Mouse (Mus musculus) intestine, embryonic 14.5 days (tissue): ENCODE data around the gene Psmd6. TPM values are rescaled to one million over a fixed set of nuclear protein-coding genes. Genes with fewer than 3 reads are reported as not detected.
A peak's percentile ranks its signal among the peaks of the same experiment; 100 is the strongest.

Experiments used
- ATAC-seq: fragments of 200-750 bp; cut with Nextera tagmentation; replicated peaks from 2 replicates; pipeline ENCODE4 v1.8.0; 2017; ENCODE audit warnings: low read depth, moderate number of reproducible peaks, moderate TSS enrichment, moderate library complexity; ENCODE audit not compliant: low FRiP score, low TSS enrichment
- DNase-seq: peaks from one replicate; pipeline ENCODE4 v3.0.0-alpha.2; 2018; ENCODE audit warnings: low spot score
- H3K27ac ChIP-seq: fragments of 300-500 bp; sonication (generic); 2 replicates; pipeline ENCODE4 v1.5.1; 2014; ENCODE audit warnings: low read depth, mild to moderate bottlenecking, control low read depth
- H3K27me3 ChIP-seq: fragments of 300-500 bp; sonication (generic); replicated peaks from 2 replicates; pipeline ENCODE4 v1.6.1; 2014; ENCODE audit warnings: low read length, control low read depth; ENCODE audit not compliant: control insufficient read depth, insufficient read depth
- H3K36me3 ChIP-seq: fragments of 300-500 bp; sonication (generic); 2 replicates; pipeline ENCODE4 v1.6.1; 2014; ENCODE audit warnings: low read length, control low read depth; ENCODE audit not compliant: control insufficient read depth, insufficient read depth
- H3K4me1 ChIP-seq: fragments of 300-500 bp; sonication (generic); replicated peaks from 2 replicates; pipeline ENCODE4 v1.6.1; 2014; ENCODE audit warnings: low read length, control low read depth, mixed read lengths; ENCODE audit not compliant: control insufficient read depth, insufficient read depth
- H3K4me2 ChIP-seq: fragments of 300-500 bp; sonication (generic); 2 replicates; pipeline ENCODE4 v1.6.1; 2014; ENCODE audit warnings: low read length
- H3K4me3 ChIP-seq: fragments of 300-500 bp; sonication (generic); 2 replicates; pipeline ENCODE4 v1.5.1; 2014; ENCODE audit warnings: low read depth, low read length, control low read depth, mixed read lengths
- H3K9ac ChIP-seq: fragments of 300-500 bp; sonication (generic); 2 replicates; pipeline ENCODE4 v1.6.1; 2014; ENCODE audit warnings: mild to moderate bottlenecking, low read length
- H3K9me3 ChIP-seq: fragments of 300-500 bp; sonication (generic); 2 replicates; pipeline ENCODE4 v1.6.1; 2016; ENCODE audit warnings: low read length, control low read depth; ENCODE audit not compliant: control insufficient read depth
- WGBS: fragments of 180-500 bp; shearing (Covaris S2); extraction: QIAGEN DNeasy Blood & Tissue Kit; methylation state at CpG from one replicate; pipeline ENCODE4 v1.1.7; 2014; 5-methylcytosine and 5-hydroxymethylcytosine counted together
- polyA plus RNA-seq: library from polyadenylated mRNA; unstranded; fragments of >200 nt; fragmentation: Nextera tagmentation; extraction: Ambion mirVana; gene quantifications from 2 replicates; pipeline ENCODE4 v1.2.1, GENCODE M21; 2014

Psmd6 gene
- polyA plus RNA-seq, 1 experiment from 2014 or later: 212 TPM

DNA sequence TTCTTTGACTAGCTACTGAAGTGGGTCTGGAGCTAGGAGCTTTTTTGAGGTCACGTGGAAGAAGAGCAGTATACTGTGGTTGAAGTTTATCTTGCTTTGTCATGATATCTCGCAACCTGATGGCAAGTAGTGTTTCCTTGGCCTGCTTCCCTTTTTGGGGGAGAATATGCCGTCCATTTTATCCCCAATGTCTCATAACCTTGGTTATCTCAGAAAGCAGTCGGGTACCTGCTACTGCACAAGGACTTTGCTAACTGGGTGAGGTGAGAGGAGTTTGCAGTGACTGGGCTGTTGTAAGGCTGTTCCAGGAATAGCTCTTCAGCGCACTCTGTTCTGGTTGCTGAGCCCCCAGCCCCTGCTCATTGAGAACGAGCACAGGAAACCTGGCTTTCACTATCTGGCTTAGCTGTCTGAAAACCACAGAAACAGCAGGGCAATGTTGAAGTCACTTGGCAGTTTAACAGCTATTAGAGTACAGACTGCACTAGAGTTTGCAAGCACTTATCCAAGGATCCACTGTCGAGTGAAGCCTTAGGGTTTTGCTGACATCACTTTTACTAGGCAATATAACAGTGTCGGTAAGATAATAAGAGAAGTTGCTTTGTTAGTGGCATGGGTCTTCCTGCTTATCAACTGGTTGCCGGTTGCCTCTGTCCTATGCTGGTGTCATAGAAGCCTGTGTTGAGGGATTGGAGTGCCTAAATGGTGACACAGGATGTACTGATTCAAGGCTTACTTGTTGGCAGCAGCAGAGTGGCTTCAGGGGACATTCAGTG is 32.6 kb downstream of the Psmd6 start:
- no peak for ATAC-seq
- Histone ChIP-seq H3K9me3 (no peaks in the 10 kb centered on the region), H3K4me3 (no peak overlapping the region), H3K27me3 (no peaks in the 10 kb centered on the region), H3K4me1 (no peaks in the 10 kb centered on the region), H3K4me2 (no peak overlapping the region), H3K36me3 (peaks cover 46% of the 10 kb centered on the region; the same call in 1 of the 2 replicates), H3K27ac (no peak overlapping the region), H3K9ac (no peak overlapping the region)
- 86% methylated on average over 9 of the region's 9 CpGs for WGBS
- DNase-seq: no peak

DNA sequence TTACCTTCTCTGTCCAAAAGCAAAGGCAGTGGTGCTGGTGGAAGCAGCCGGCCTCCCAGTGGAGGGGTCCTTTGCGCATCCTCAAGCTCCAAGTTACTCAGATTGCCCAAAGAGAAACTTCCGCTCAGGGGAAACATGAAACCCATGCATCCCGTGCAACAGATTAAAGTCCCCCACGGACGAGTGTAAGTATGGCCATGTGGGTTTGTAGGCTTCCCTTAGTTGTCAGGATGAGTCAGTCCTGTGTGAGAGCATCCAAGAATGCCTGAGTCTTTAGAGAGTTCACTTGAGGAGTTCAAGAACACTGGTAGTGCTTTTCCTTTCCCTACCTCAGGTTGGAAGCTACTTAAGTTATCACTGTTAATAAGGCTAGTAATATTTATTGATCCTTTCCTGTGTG is 33.4 kb downstream of the Psmd6 start:
- Histone ChIP-seq H3K9ac (no peak overlapping the region), H3K9me3 (no peaks in the 10 kb centered on the region), H3K4me1 (no peaks in the 10 kb centered on the region), H3K36me3 (peaks cover 43% of the 10 kb centered on the region; the same call in 1 of the 2 replicates), H3K4me2 (no peak overlapping the region), H3K4me3 (no peak overlapping the region), H3K27me3 (no peaks in the 10 kb centered on the region), H3K27ac (no peak overlapping the region)
- WGBS: 89% methylated on average over 6 of the region's 6 CpGs
- no peak for ATAC-seq
- DNase-seq: no peak

DNA sequence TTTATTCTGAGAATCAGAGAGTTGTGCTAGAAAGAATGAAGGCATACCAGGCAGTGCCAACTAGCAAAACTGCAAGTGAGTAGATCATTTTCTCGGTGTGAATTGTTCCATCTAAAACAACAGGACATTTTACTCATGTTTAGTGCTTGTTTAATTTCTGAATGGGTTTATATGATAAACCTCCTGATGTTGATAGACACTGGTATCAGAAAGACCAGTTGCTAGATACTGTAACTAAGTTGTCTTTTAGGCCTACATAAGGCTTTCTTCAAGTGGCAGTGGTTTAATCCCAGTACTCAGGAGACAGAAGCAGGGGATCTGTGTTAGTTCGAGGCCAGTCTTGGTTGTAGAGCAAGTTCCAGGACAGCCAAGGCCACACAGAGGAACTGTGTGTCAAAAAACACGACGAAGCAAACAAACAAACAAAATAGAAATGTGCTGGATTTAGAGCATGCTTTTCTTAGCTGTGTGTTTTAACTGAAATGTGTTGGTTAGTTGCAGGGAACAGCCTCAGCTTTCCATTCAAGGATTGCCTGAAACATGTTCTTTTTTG is 34.0 kb downstream of the Psmd6 start:
- Histone ChIP-seq H3K36me3 (peaks cover 40% of the 10 kb centered on the region; the same call in 1 of the 2 replicates), H3K27me3 (no peaks in the 10 kb centered on the region), H3K27ac (no peak overlapping the region), H3K4me3 (no peak overlapping the region), H3K4me1 (no peaks in the 10 kb centered on the region), H3K9me3 (no peaks in the 10 kb centered on the region), H3K4me2 (no peak overlapping the region), H3K9ac (no peak overlapping the region)
- ATAC-seq (no peak), DNase-seq (no peak)
- 85% methylated on average over 4 of the region's 4 CpGs for WGBS

DNA sequence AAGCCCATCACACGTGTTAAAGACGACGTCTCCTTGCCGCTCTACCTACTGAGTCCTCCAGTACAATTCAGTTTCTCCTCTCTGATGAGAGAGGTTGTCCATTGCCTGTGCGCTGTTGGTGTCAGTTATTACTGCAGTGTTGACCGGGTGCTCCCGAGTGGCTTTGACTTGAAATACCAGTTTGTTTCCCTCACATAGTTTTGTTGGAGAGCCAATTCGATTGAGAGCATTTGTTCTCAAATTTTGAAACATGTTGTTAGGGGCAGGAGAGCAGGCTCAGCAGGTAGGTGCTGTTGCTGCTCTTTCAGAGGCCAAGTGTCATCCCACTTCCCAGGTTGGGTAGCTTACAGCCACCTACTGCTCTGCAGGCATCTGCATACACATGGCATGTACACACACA is 37.0 kb downstream of the Psmd6 start:
- H3K4me2 ChIP-seq: no peak overlapping the region
- H3K9ac ChIP-seq: no peak overlapping the region
- no peaks in the 10 kb centered on the region for H3K27me3 ChIP-seq
- DNase-seq (no peak), ATAC-seq (no peak)
- no peaks in the 10 kb centered on the region for H3K4me1 ChIP-seq
- 0 out of 2 replicates have a peak, but pooled peaks cover 14% of the 10 kb centered on the region for H3K36me3 ChIP-seq
- no peak overlapping the region for H3K27ac ChIP-seq
- no peak overlapping the region for H3K4me3 ChIP-seq
- WGBS: 94% methylated on average over 8 of the region's 8 CpGs
- no peaks in the 10 kb centered on the region for H3K9me3 ChIP-seq

DNA sequence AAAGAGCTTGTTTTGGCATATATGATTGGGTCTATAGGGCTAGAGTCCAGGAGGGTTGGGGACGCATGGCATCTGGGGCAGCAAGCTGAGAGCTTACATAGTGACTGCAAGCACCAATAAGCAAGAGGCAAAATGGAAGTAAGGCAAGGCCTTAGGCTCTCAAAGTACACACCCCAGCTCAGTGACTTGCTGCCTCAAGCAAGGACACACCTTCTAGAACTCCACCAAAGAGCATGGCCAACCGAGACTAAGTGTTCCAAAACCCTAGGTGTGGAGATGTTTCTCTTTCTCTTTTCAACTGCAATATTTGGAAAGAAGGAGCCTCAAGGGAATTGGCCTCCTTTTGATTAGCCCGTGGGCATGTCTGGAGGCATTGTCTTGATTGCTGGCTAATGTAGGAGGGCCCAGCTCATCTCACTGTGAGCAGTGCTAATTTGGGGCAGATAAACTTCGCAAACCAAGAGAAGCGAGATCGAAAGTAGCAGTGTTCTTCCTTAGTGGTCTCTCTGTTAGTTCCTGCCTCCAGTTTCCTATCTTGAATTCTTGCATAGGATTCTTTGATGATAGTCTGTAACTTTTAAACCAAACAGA is 40.1 kb downstream of the Psmd6 start:
- DNase-seq (no peak), ATAC-seq (no peak)
- no peaks in the 10 kb centered on the region for H3K9me3 ChIP-seq
- no peaks in the 10 kb centered on the region for H3K27me3 ChIP-seq
- no peaks in the 10 kb centered on the region for H3K36me3 ChIP-seq
- 91% methylated on average over 6 of the region's 6 CpGs for WGBS
- H3K27ac ChIP-seq: no peak overlapping the region
- no peak overlapping the region for H3K4me2 ChIP-seq
- no peaks in the 10 kb centered on the region for H3K4me1 ChIP-seq
- H3K9ac ChIP-seq: no peak overlapping the region
- no peak overlapping the region for H3K4me3 ChIP-seq

DNA sequence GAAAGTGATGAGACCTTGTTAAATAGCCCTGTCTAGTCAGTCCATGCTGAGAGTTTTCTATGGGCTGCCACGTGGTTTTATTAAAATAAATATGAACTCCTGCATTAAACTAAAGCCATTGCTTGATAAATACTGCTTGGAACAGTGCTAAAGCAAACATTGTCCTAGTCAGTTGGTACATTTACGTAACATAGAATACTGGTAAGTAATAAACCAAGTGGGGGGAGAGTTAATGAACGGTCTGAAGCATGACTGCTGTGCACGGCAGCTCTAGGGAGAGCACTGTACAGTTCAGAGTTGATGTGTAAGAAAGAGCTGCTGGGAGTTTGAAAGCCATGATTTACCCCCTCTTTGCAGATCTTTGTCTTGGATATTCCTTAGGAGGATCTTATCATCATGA is 49.3 kb downstream of the Psmd6 start:
- Histone ChIP-seq H3K36me3 (no peaks in the 10 kb centered on the region), H3K4me1 (peaks cover 12% of the 10 kb centered on the region; the same call in 1 of the 2 replicates), H3K9ac (no peak overlapping the region), H3K4me2 (no peak overlapping the region), H3K27me3 (no peaks in the 10 kb centered on the region), H3K9me3 (no peaks in the 10 kb centered on the region), H3K4me3 (no peak overlapping the region), H3K27ac (no peak overlapping the region)
- no peak for DNase-seq
- ATAC-seq: no peak
- 32% methylated on average over 4 of the region's 4 CpGs for WGBS

DNA sequence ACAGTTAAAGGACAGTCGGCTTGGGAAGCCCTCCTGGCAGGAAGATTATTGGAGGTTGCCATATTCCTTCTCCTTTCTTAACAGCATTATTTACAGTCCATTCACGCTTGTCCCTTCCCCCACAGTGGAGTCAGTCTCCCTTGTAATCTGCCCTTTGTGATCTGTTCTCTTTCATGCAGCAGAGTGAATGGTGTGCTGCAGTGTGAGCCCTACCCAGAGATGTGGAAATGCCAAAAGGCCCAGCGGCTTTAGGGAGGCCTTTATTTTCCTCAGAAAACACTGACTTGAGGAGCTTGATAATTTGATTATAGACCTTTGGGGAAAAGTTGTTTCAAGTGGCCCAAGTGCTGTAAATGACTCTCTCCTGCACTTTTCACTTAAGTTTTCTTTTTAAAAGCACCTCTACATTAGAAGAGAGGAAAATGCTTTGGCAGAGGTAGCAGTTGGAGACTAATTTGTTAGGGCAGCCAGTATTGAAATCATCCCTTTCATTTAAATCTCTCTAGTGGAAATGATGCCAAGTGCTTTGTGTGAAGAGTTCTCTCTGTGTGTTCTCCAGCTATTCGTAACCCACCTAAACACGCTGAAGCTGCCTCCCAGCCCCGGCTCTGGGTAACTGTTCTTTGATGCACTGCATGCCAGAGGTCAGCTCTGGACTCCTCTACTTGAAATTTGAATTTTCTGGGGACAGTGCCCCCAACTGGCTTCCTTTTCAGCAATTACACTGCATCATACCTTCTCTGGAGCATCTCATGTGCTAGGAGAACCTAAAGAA is 50.1 kb downstream of the Psmd6 start:
- no peak overlapping the region for H3K27ac ChIP-seq
- H3K36me3 ChIP-seq: no peaks in the 10 kb centered on the region
- H3K9ac ChIP-seq: no peak overlapping the region
- no peak for ATAC-seq
- H3K4me2 ChIP-seq: no peak overlapping the region
- H3K9me3 ChIP-seq: no peaks in the 10 kb centered on the region
- peaks cover 12% of the 10 kb centered on the region; the same call in 1 of the 2 replicates for H3K4me1 ChIP-seq
- H3K27me3 ChIP-seq: no peaks in the 10 kb centered on the region
- WGBS: 35% methylated on average over 6 of the region's 6 CpGs
- H3K4me3 ChIP-seq: no peak overlapping the region
- no peak for DNase-seq

DNA sequence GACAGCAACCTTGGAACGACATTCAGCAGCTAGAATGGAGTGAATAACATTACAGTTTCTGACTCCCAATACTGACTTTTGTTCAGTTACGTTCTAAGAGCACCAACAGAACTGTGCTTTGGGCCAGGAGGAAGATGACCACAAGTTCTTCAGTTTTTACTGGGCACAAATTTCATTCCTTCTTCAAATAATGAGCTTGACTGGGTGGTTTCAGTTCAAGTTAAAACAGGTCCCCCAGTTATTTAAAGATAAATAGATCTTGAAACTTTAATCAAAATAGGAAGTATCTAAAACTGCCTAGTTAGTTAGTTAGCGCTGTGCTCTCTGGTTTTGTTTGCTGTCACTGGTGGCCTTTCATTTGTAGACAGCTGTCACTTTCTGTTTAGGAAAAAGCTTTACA is 52.2 kb downstream of the Psmd6 start:
- H3K27me3 ChIP-seq: no peaks in the 10 kb centered on the region
- H3K4me1 ChIP-seq: peaks cover 12% of the 10 kb centered on the region; the same call in 1 of the 2 replicates
- H3K9me3 ChIP-seq: no peaks in the 10 kb centered on the region
- peak overlapping the region; percentile 74 for H3K27ac ChIP-seq
- ATAC-seq: no peak
- no peaks in the 10 kb centered on the region for H3K36me3 ChIP-seq
- WGBS: 43% methylated on average over 3 of the region's 3 CpGs
- no peak overlapping the region for H3K9ac ChIP-seq
- DNase-seq: no peak
- H3K4me2 ChIP-seq: peak overlapping the region; percentile 33
- H3K4me3 ChIP-seq: no peak overlapping the region
